Mouse (Mus musculus) neural tube, embryonic 13.5 days (tissue): ENCODE measurements around the gene Bbof1. TPM values are rescaled to one million over a fixed set of nuclear protein-coding genes. Genes with fewer than 3 reads are reported as not detected.

Source experiments
- ATAC-seq: fragments of 200-750 bp; cut with Nextera tagmentation; 2 replicates; pipeline ENCODE4 v1.8.0; 2017; ENCODE audit warnings: low read depth, mild to moderate bottlenecking, moderate TSS enrichment, moderate library complexity
- H3K27ac ChIP-seq: fragments of 300-500 bp; sonication (generic); replicated peaks from 2 replicates; pipeline ENCODE4 v1.5.1; 2015; ENCODE audit warnings: moderate library complexity, mild to moderate bottlenecking, inconsistent platforms
- H3K27me3 ChIP-seq: fragments of 300-500 bp; sonication (generic); 2 replicates; pipeline ENCODE4 v1.6.1; 2015; ENCODE audit warnings: mild to moderate bottlenecking, inconsistent platforms
- H3K36me3 ChIP-seq: fragments of 300-500 bp; sonication (generic); 2 replicates; pipeline ENCODE4 v1.6.1; 2015; ENCODE audit warnings: mild to moderate bottlenecking, inconsistent platforms
- H3K4me1 ChIP-seq: fragments of 300-500 bp; sonication (generic); replicated peaks from 2 replicates; pipeline ENCODE4 v1.6.1; 2015; ENCODE audit warnings: inconsistent platforms
- H3K4me2 ChIP-seq: fragments of 300-500 bp; sonication (generic); 2 replicates; pipeline ENCODE4 v1.6.1; 2015; ENCODE audit warnings: inconsistent platforms, mild to moderate bottlenecking, moderate library complexity
- H3K4me3 ChIP-seq: fragments of 300-500 bp; sonication (generic); 2 replicates; pipeline ENCODE4 v1.5.1; 2015; ENCODE audit warnings: mild to moderate bottlenecking, inconsistent platforms
- H3K9ac ChIP-seq: fragments of 300-500 bp; sonication (generic); 2 replicates; pipeline ENCODE4 v1.6.1; 2015; ENCODE audit warnings: moderate library complexity, mild to moderate bottlenecking, inconsistent platforms
- H3K9me3 ChIP-seq: fragments of 300-500 bp; sonication (generic); 2 replicates; pipeline ENCODE4 v1.6.1; 2016; ENCODE audit warnings: inconsistent platforms
- WGBS: fragments of 180-500 bp; shearing (Covaris S2); methylation state at CpG from one replicate; pipeline ENCODE4 v1.1.7; 2015; 5-methylcytosine and 5-hydroxymethylcytosine counted together
- polyA plus RNA-seq: library from polyadenylated mRNA; unstranded; fragments of >200 nt; fragmentation: Nextera tagmentation; extraction: Ambion mirVana; gene quantifications from 2 replicates; pipeline ENCODE4 v1.2.1, GENCODE M21; 2015

Gene Bbof1
- polyA plus RNA-seq, 1 experiment from 2014 or later: 3.0 TPM

DNA sequence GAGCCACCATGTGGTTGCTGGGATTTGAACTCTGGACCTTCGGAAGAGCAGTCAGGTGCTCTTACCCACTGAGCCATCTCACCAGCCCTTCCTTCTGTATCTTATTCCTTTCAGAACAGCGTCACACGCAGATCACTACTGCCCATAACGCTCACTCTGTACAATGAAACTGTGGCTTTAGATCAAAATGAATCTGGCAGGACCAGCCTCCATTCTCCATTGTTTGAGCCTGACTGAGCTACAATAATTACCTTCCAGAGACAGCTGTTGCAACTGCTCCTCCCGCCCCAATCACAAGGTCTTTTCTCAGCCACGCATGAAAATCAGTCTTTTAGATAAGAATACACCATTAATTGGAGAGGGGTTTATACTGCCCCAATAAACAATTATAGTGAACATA is 4.3 kb upstream of the Bbof1 start:
- Histone ChIP-seq H3K27me3 (no peaks in the 10 kb centered on the region), H3K36me3 (no peaks in the 10 kb centered on the region), H3K4me3 (no peak overlapping the region), H3K27ac (no peak overlapping the region), H3K4me2 (no peak overlapping the region), H3K9ac (no peak overlapping the region), H3K4me1 (peaks cover 13% of the 10 kb centered on the region), H3K9me3 (no peaks in the 10 kb centered on the region)
- no peak for ATAC-seq
- WGBS: 77% methylated on average over 6 of the region's 6 CpGs

DNA sequence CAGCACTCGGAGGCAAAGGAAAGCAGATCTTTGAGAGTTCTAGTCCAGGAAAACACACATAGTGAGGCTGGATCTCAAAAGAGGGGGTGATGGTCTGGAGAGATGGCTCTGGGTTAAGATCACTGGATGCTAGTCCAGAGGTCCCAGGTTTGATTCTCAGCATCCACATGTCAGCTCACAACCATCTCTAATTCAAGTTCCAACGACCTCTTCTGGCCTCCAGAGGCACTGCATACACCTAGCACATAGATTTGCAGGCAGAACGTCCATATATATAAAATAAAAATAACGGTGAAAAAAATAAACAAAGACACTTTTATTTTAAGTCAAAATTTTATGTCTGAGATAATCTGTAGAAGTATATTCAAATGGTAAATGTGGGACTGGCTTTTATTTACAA is 1.6 kb upstream of the Bbof1 start:
- H3K36me3 ChIP-seq: no peaks in the 10 kb centered on the region
- H3K9me3 ChIP-seq: no peaks in the 10 kb centered on the region
- ATAC-seq: no peak
- peaks cover 14% of the 10 kb centered on the region for H3K4me1 ChIP-seq
- 64% methylated on average over 4 of the region's 4 CpGs for WGBS
- H3K27ac ChIP-seq: no peak overlapping the region
- peaks cover 3% of the 10 kb centered on the region; the same call in 1 of the 2 replicates for H3K27me3 ChIP-seq
- H3K4me3 ChIP-seq: no peak overlapping the region
- no peak overlapping the region for H3K9ac ChIP-seq
- no peak overlapping the region for H3K4me2 ChIP-seq

DNA sequence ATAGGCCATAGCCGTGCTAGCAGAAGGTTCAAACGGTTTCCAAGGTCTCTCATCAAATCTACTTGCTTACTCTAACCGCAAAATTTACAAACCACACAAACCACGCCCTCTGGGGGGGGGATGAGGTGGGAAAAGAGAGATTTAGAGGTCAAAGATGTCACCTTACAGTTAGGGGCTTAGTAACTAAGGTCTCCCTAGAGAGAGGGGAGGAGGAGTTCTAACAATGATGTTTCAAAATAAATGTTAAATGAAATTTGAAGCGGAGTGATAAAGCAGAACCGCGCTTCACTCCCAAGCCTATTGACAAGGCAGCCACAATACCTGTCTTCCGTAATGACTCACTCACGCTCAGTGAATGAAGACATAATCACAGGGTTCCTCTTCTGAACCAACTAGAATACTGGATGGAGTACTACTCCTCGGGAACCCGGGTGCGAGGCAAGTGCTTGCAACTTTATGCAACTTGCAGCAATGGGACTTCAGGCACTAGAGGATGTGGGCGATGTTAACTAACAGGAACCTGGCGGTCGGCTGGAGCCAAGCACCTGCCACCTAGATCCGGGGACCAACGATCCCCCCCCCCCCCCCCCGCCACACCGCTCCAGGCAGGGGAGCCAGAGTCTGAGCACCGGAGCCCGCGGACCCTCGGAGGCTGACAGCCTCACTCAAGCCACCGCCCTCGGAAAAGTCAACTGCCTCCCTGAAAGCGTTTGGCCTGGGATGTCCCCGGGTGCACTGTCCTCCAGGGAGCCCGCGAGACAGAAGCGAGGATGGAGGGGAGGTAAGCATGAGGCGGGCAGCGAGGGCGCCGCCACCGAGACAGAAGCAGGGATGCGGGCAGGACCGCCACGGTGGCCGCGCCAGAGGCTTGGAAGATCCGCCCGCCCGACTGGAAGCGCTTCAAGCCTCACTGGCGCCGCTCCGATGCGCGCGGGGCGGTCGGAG is 725 bp upstream of the Bbof1 start:
- H3K36me3 ChIP-seq: no peaks in the 10 kb centered on the region
- H3K4me3 ChIP-seq: peak overlapping the region; percentile 78
- peaks cover 3% of the 10 kb centered on the region; the same call in 1 of the 2 replicates for H3K27me3 ChIP-seq
- no peaks in the 10 kb centered on the region for H3K9me3 ChIP-seq
- peak; percentile 81 for ATAC-seq
- H3K4me1 ChIP-seq: peaks cover 14% of the 10 kb centered on the region
- H3K27ac ChIP-seq: peak overlapping the region; percentile 93
- H3K9ac ChIP-seq: peak overlapping the region; percentile 86
- WGBS: 1% methylated on average over 45 of the region's 52 CpGs
- peak overlapping the region; percentile 87 for H3K4me2 ChIP-seq

DNA sequence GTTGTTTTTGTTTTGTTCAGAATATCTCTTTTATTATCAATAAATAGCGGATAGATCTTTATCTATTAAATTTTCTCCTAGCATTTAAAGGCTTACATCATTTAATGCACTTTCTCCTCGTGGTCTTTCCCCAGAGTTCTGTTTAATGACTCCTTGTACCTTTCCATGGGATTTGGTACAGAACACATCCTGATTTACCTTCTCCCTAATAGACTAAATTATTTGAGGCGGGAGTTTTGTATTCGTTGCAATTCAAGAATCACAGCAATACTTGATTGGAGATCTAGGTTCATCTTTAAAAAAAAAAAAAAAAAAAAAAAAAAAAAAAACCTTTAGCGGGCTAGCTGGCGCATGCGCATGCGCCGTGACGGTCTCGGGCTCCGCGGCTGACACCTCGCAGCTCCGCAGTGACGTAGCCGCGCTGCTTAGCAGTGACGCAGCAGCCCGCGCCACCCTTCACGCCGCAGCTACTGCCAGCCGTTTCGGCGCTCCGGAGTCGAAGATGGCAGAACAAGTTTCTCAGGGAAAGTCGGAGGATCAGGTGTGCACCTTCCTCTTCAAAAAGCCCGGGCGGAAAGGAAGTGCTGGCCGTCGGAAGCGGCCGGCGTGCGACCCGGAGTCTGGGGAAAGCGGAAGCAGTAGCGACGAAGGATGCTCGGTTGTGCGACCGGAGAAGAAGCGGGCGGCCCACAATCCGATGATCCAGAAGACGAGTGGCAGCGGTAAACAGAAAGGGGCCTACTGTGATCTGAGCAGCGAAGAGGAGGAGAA is 8.1 kb downstream of the Bbof1 start, which contains the start of gene Rnf113a2:
Gene Rnf113a2 (plus strand): TSS at position 363 of the 771 bp plus-strand sequence.
- H3K4me1 ChIP-seq: peaks cover 9% of the 10 kb centered on the region
- peak within 1 kb of the TSS; percentile 80 for H3K27ac ChIP-seq
- peaks cover 6% of the 10 kb centered on the region; the same call in 1 of the 2 replicates for H3K36me3 ChIP-seq
- no peaks in the 10 kb centered on the region for H3K9me3 ChIP-seq
- H3K4me3 ChIP-seq: peak within 1 kb of the TSS; percentile 52
- peak within 1 kb of the TSS; percentile 78 for H3K9ac ChIP-seq
- 2% methylated on average over 50 of the region's 50 CpGs for WGBS
- peak within 1 kb of the TSS; percentile 81 for H3K4me2 ChIP-seq
- ATAC-seq: peak; percentile 95
- no peaks in the 10 kb centered on the region for H3K27me3 ChIP-seq

DNA sequence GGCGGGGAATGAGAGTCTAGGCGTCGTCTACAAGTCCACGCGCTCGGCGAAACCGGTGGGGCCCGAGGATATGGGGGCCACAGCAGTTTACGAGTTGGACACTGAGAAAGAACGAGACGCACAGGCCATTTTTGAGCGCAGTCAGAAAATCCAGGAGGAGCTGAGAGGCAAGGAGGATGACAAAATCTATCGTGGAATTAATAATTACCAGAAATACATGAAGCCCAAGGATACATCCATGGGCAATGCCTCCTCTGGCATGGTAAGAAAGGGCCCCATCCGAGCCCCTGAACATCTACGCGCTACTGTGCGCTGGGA is 8.7 kb downstream of the Bbof1 start:
- WGBS: 35% methylated on average over 18 of the region's 18 CpGs
- Histone ChIP-seq H3K9me3 (no peaks in the 10 kb centered on the region), H3K27me3 (no peaks in the 10 kb centered on the region), H3K36me3 (peaks cover 6% of the 10 kb centered on the region; the same call in 1 of the 2 replicates), H3K4me2 (peak overlapping the region; percentile 81), H3K4me1 (peaks cover 9% of the 10 kb centered on the region), H3K9ac (peak overlapping the region; percentile 78), H3K27ac (peak overlapping the region; percentile 80), H3K4me3 (peak overlapping the region; percentile 52)
- no peak; the same call in none of the 2 replicates for ATAC-seq

DNA sequence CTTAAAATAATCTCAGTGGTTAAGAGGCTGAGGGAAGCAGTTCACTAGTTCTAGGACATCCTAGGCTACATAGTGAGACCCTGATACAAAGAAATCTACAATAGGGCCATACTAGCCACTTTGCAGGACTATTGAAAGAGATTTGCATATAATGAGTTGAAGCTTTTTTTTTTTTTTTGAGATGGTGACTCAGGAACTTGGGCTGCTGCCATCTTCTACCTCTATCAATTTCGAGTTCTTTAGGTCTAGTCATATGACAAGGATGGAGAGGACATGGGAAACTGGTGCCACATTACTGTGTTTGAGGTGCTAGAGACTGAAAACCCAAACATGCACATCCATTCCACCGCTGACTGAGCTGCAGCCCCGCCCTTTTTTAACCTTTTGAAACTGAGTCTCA is 15.1 kb downstream of the Bbof1 start:
- Histone ChIP-seq H3K27ac (no peak overlapping the region), H3K9me3 (no peaks in the 10 kb centered on the region), H3K4me1 (no peaks in the 10 kb centered on the region), H3K9ac (no peak overlapping the region), H3K4me2 (no peak overlapping the region), H3K4me3 (no peak overlapping the region), H3K36me3 (peaks cover 4% of the 10 kb centered on the region; the same call in 1 of the 2 replicates), H3K27me3 (no peaks in the 10 kb centered on the region)
- 52% methylated on average over 3 of the region's 3 CpGs for WGBS
- ATAC-seq: no peak

DNA sequence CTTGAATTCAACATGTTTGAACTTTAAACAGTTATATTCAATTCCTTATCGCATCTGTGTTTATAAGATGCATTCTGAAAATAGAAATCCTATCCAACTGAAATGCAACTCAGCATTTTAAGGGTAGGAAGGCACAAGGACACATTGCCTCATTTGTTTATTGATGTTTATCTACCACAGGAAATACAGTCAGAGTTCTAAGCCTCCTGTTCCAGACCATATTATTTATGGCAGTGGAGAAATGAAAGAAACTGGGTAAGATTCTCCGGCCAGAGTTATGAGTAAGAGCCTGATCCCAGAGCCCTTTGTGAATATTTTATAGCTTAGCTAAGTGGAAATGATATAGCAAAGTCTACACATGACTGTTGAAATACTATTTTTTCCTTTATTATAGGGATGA is 21.0 kb downstream of the Bbof1 start:
- Histone ChIP-seq H3K36me3 (peaks cover 27% of the 10 kb centered on the region), H3K9me3 (no peaks in the 10 kb centered on the region), H3K27ac (no peak overlapping the region), H3K4me1 (no peaks in the 10 kb centered on the region), H3K27me3 (no peaks in the 10 kb centered on the region), H3K4me2 (no peak overlapping the region), H3K9ac (no peak overlapping the region), H3K4me3 (no peak overlapping the region)
- WGBS: 86% methylated on average over 2 of the region's 2 CpGs
- no peak for ATAC-seq

DNA sequence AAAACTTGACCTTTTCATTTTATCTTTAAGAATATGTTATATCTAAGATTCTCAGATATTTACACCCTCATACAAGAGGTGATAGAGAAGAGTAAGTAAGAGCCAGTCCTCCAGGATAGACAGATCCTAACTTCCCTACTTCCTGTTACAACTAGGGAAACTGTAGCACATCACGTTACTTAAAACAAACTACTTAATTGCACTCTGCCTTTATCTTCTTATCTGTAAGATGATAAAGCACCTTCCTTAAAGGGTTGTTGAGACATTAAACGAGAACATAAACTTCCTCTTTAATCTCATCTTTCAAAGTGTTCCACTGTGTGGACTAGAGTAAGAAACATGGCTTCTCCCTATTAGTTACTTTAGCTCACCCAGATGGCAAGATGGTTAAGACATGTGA is 29.8 kb downstream of the Bbof1 start:
- no peaks in the 10 kb centered on the region for H3K4me1 ChIP-seq
- H3K4me3 ChIP-seq: no peak overlapping the region
- no peaks in the 10 kb centered on the region for H3K27me3 ChIP-seq
- no peak for ATAC-seq
- peaks cover 26% of the 10 kb centered on the region for H3K36me3 ChIP-seq
- H3K9me3 ChIP-seq: no peaks in the 10 kb centered on the region
- no peak overlapping the region for H3K27ac ChIP-seq
- H3K4me2 ChIP-seq: no peak overlapping the region
- WGBS: 82% methylated on average over 2 of the region's 2 CpGs
- no peak overlapping the region for H3K9ac ChIP-seq

DNA sequence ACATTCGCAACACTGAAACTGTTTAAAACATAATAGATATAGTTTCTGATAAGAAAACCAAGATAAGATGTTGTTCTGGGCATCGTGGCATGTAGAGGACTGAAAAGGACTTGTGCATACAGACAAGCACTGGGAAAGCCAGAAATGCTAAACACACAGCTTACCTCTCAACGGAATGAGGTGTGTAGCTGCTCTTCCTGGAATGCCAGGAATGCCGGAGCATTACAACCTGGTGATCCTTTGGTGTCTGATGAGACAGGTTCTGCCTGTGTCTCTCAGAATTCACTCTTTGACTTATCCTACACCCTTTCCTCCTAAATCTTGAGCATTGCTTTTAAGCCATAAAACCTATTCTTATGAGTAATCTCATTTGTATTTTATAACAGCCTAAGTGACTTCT is 33.7 kb downstream of the Bbof1 start:
- Histone ChIP-seq H3K4me2 (no peak overlapping the region), H3K9ac (no peak overlapping the region), H3K36me3 (0 out of 2 replicates have a peak, but pooled peaks cover 11% of the 10 kb centered on the region), H3K9me3 (no peaks in the 10 kb centered on the region), H3K4me3 (no peak overlapping the region), H3K4me1 (no peaks in the 10 kb centered on the region), H3K27ac (no peak overlapping the region), H3K27me3 (peaks cover 15% of the 10 kb centered on the region)
- WGBS: 80% methylated on average over 4 of the region's 4 CpGs
- ATAC-seq: no peak

DNA sequence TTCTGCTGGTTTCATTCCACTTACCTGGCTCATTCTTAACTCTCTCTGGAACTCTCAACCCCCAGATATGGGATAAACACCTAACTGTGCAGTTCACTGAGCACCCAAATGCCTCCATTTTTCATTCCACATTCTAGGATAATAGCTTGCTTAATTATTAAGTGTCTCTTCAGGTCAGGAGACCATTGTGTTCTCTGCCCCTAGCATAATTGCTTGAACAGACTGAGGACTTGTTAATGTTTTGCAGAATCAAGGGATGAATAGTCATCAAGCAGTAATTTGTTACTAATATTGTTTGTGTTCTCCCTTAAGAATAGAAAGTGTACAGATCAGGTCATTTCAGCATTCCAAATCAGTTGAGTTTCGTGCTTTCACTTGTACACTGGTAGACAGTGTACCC is 38.5 kb downstream of the Bbof1 start:
- no peak for ATAC-seq
- Histone ChIP-seq H3K27me3 (peaks cover 23% of the 10 kb centered on the region), H3K4me3 (no peak overlapping the region), H3K9ac (no peak overlapping the region), H3K4me1 (peaks cover 17% of the 10 kb centered on the region), H3K27ac (no peak overlapping the region), H3K9me3 (no peaks in the 10 kb centered on the region), H3K36me3 (no peaks in the 10 kb centered on the region), H3K4me2 (no peak overlapping the region)
- 73% methylated on average over 1 of the region's 1 CpGs for WGBS

DNA sequence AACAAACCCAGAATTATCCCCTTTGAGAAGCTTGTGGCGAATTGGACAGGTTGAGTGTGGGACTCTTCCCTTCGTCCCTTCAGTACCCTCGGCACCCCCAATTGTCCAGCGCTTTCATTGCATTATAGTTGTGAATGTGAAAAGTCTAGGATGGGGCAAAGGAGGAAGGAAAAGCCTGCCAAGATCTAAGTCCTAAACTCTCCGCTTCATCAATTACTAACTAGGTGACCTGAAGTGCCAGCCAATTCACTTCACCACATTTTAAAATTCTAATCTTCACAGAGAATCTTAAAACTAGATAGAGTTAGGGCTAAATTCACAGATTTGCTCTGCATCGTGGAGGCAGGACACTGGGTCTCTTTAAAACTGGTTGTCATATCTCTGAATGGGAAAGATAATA is 39.3 kb downstream of the Bbof1 start:
- H3K27me3 ChIP-seq: peaks cover 23% of the 10 kb centered on the region
- WGBS: 83% methylated on average over 6 of the region's 6 CpGs
- no peaks in the 10 kb centered on the region for H3K9me3 ChIP-seq
- H3K4me1 ChIP-seq: peaks cover 22% of the 10 kb centered on the region
- H3K36me3 ChIP-seq: no peaks in the 10 kb centered on the region
- no peak overlapping the region for H3K4me2 ChIP-seq
- H3K4me3 ChIP-seq: no peak overlapping the region
- no peak overlapping the region for H3K27ac ChIP-seq
- H3K9ac ChIP-seq: no peak overlapping the region
- ATAC-seq: no peak

DNA sequence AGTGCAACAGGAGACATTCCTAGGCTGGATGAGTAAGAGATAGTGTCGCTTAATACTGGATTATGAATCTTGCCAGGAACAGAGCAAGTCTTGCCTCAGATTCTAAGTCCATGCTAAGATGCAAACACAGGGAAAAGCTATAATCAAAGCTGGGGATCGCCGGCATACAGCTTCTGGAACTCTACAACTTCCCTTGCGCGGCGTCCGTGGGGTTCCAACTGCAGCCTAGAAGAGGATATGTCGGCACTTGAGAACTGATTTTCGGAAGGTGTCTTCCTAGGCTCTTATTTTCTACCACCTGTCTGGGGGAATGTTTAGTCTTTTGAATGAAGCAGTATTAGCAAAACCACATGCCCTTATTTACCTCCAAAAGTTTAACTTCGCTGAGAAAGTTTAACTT is 41.0 kb downstream of the Bbof1 start:
- no peaks in the 10 kb centered on the region for H3K36me3 ChIP-seq
- H3K4me3 ChIP-seq: peak overlapping the region; percentile 78
- no peak for ATAC-seq
- H3K27ac ChIP-seq: no peak overlapping the region
- 51% methylated on average over 10 of the region's 10 CpGs for WGBS
- H3K4me1 ChIP-seq: peaks cover 22% of the 10 kb centered on the region
- peak overlapping the region; percentile 96 for H3K4me2 ChIP-seq
- H3K27me3 ChIP-seq: peaks cover 23% of the 10 kb centered on the region
- no peaks in the 10 kb centered on the region for H3K9me3 ChIP-seq
- peak overlapping the region; percentile 74 for H3K9ac ChIP-seq
